Comparison of ENCODE assay signal across 13 mouse cellular contexts in genomic region chr15:78681781-78682180, GRCm38 (mm10). TPM values are rescaled to one million over a fixed set of nuclear protein-coding genes. Genes with fewer than 3 reads are reported as not detected.
DNase-seq lines count a peak whose midpoint lies in the region; ATAC-seq lines count a peak whose summit lies in the region.
"Had no signal": no experiment of that assay in that cellular context is flagged by ENCODE, and none has a peak within 500 bp of the region (broad histone marks: within the 10 kb centered on the region; RNA-seq: fewer than 3 reads in every experiment).

No protein-coding gene starts in this region.

- H3K4me1 ChIP-seq in midbrain, embryonic 12.5 days: peaks cover 78% of the 10 kb centered on the region
- H3K4me1 ChIP-seq in midbrain, embryonic 15.5 days: peaks cover 59% of the 10 kb centered on the region
- H3K4me1 ChIP-seq in hindbrain, embryonic 12.5 days: peaks cover 75% of the 10 kb centered on the region
- peaks cover 31% of the 10 kb centered on the region for H3K4me1 ChIP-seq in midbrain, embryonic 16.5 days (ENCODE audit: control insufficient read depth, insufficient read depth, low read length)
- H3K4me1 ChIP-seq: liver, embryonic 15.5 days had no signal

- H3K4me3 ChIP-seq in midbrain, embryonic 12.5 days: no peak overlapping the region
- H3K4me3 ChIP-seq in midbrain, embryonic 15.5 days: no peak overlapping the region
- H3K4me3 ChIP-seq in hindbrain, embryonic 12.5 days: no peak overlapping the region
- no peak overlapping the region for H3K4me3 ChIP-seq in midbrain, embryonic 16.5 days (ENCODE audit: low read depth, low read length)
- H3K4me3 ChIP-seq: liver, embryonic 15.5 days had no signal

- ATAC-seq in midbrain, embryonic 12.5 days (ENCODE audit: low FRiP score, low read depth): no peak
- no peak for ATAC-seq in midbrain, embryonic 15.5 days (replicated peaks)
- ATAC-seq in hindbrain, embryonic 12.5 days (ENCODE audit: low FRiP score): no peak
- no peak for ATAC-seq in midbrain, embryonic 16.5 days
- ATAC-seq: lung, postnatal 0 days had no signal

- intact Hi-C loops in gastrocnemius, postnatal 14 days (cut with DNase I; ENCODE audit: low total_unique reads): no loop called here
- intact Hi-C loops in gastrocnemius, postnatal 36 days (cut with DNase I): no loop called here

- no peak overlapping the region for H3K9ac ChIP-seq in midbrain, embryonic 12.5 days (replicated peaks)
- no peak overlapping the region for H3K9ac ChIP-seq in midbrain, embryonic 15.5 days
- H3K9ac ChIP-seq in hindbrain, embryonic 12.5 days: no peak overlapping the region
- H3K9ac ChIP-seq in midbrain, embryonic 16.5 days (ENCODE audit: low read depth, low read length): peak overlapping the region; percentile 35; the same call in 1 of the 2 replicates
- H3K9ac ChIP-seq: liver, embryonic 15.5 days had no signal

- H3K9me3 ChIP-seq in midbrain, embryonic 12.5 days: no peaks in the 10 kb centered on the region
- no peaks in the 10 kb centered on the region for H3K9me3 ChIP-seq in midbrain, embryonic 15.5 days
- H3K9me3 ChIP-seq in hindbrain, embryonic 12.5 days (replicated peaks): no peaks in the 10 kb centered on the region
- no peaks in the 10 kb centered on the region for H3K9me3 ChIP-seq in midbrain, embryonic 16.5 days (replicated peaks; ENCODE audit: control insufficient read depth, low read length, poor library complexity, severe bottlenecking)
- H3K9me3 ChIP-seq: liver, embryonic 15.5 days had no signal

- peak; percentile 31 for DNase-seq in gastrocnemius, postnatal 14 days
- DNase-seq in gastrocnemius, postnatal 36 days: no peak
- DNase-seq in embryo, embryonic 11 days: no peak
- DNase-seq in yolk sac, embryonic 10.5 days (ENCODE audit: low spot score): no peak
- DNase-seq: cerebellum, adult 9-10 months; kidney, adult 2 months; right cerebral cortex, postnatal 14 days had no signal

- peak overlapping the region; percentile 57 for H3K27ac ChIP-seq in midbrain, embryonic 12.5 days (replicated peaks)
- H3K27ac ChIP-seq in midbrain, embryonic 15.5 days: no peak overlapping the region
- peak overlapping the region; percentile 69 for H3K27ac ChIP-seq in hindbrain, embryonic 12.5 days
- no peak overlapping the region for H3K27ac ChIP-seq in midbrain, embryonic 16.5 days (ENCODE audit: low read length)
- H3K27ac ChIP-seq: liver, embryonic 15.5 days had no signal

- no peaks in the 10 kb centered on the region for H3K36me3 ChIP-seq in midbrain, embryonic 12.5 days
- no peaks in the 10 kb centered on the region for H3K36me3 ChIP-seq in midbrain, embryonic 15.5 days (replicated peaks)
- H3K36me3 ChIP-seq in hindbrain, embryonic 12.5 days: no peaks in the 10 kb centered on the region
- H3K36me3 ChIP-seq in midbrain, embryonic 16.5 days (ENCODE audit: control insufficient read depth, insufficient read depth, low read length): no peaks in the 10 kb centered on the region
- H3K36me3 ChIP-seq: liver, embryonic 15.5 days had no signal

- H3K27me3 ChIP-seq in midbrain, embryonic 12.5 days: peaks cover 54% of the 10 kb centered on the region
- H3K27me3 ChIP-seq in midbrain, embryonic 15.5 days (replicated peaks): no peaks in the 10 kb centered on the region
- H3K27me3 ChIP-seq in hindbrain, embryonic 12.5 days: peaks cover 9% of the 10 kb centered on the region; the same call in 1 of the 2 replicates
- H3K27me3 ChIP-seq in midbrain, embryonic 16.5 days (ENCODE audit: control insufficient read depth, insufficient read depth, low read depth, low read length): no peaks in the 10 kb centered on the region

- H3K4me2 ChIP-seq in midbrain, embryonic 12.5 days (replicated peaks): no peak overlapping the region
- no peak overlapping the region for H3K4me2 ChIP-seq in midbrain, embryonic 15.5 days
- no peak overlapping the region for H3K4me2 ChIP-seq in hindbrain, embryonic 12.5 days (replicated peaks)
- no peak overlapping the region for H3K4me2 ChIP-seq in midbrain, embryonic 16.5 days (ENCODE audit: low read length)
- H3K4me2 ChIP-seq: liver, embryonic 15.5 days had no signal

- WGBS in midbrain, embryonic 12.5 days: 69% methylated on average over 8 of the region's 8 CpGs
- 58% methylated on average over 8 of the region's 8 CpGs for WGBS in midbrain, embryonic 15.5 days
- WGBS in hindbrain, embryonic 12.5 days: 42% methylated on average over 8 of the region's 8 CpGs
- WGBS in midbrain, embryonic 16.5 days: 50% methylated on average over 8 of the region's 8 CpGs

RNA-seq across cellular contexts. Expression of gene Elfn2, which starts 36.8 kb away (rescaled TPM):
- under 1 TPM; 0.07 to 0.62 TPM for total RNA-seq in gastrocnemius, postnatal 14 days (2021)
- under 1 TPM; 0.02 to 0.08 TPM for total RNA-seq in gastrocnemius, postnatal 36 days (2021)
- polyA plus RNA-seq in midbrain, embryonic 12.5 days (2016; fragmentation: Nextera tagmentation; extraction: Ambion mirVana): 0.88 and 2.2 TPM in 2 replicates
- 10.1 and 11.1 TPM in 2 replicates for polyA plus RNA-seq in midbrain, embryonic 15.5 days (2015; fragmentation: Nextera tagmentation; extraction: Ambion mirVana)
- polyA plus RNA-seq in hindbrain, embryonic 12.5 days (2016; fragmentation: Nextera tagmentation; extraction: Ambion mirVana): 2.4 and 2.5 TPM in 2 replicates
- 9.6 and 12.6 TPM in 2 replicates for polyA plus RNA-seq in midbrain, embryonic 16.5 days (2015; fragmentation: Nextera tagmentation; extraction: Ambion mirVana)
- polyA plus RNA-seq: liver, embryonic 15.5 days had no signal

Comparison
In these comparisons a context has a peak if more than half of its experiments do, and no peak if none do; other contexts are left out.
1. H3K27ac ChIP-seq: peak in midbrain, embryonic 12.5 days (single experiment) and hindbrain, embryonic 12.5 days (single experiment); none in midbrain, embryonic 15.5 days (single experiment) and midbrain, embryonic 16.5 days (single experiment).